Mouse (Mus musculus) kidney, postnatal 4 days (tissue): ENCODE results near the gene Susd1.

Source experiments
- DNase-seq, 2 experiments: peaks; one replicate each; pipeline ENCODE4 v3.0.0; 2021; ENCODE audit warnings: mixed read lengths in 2 of 2

Susd1 gene

DNA sequence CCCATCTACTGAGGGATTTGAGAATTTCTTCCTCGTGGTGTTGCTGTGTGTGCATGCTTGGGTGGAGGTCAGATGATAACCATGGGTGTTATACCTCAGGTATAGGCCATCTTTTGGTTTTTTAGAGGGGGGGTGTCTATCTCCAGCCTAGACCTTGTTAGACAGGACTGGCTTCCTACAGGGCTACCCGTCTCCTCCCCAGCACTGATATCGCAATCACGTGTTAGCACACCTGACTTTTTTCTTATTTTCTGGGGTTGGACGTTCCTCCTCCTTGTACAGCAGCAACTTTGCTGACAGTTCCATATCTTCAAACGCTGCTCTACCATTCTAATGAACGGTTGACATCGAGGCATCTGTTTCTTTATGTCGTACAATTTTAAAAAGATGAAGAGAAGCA, 160.5 kb downstream of the Susd1 start:
- no peak for DNase-seq

DNA sequence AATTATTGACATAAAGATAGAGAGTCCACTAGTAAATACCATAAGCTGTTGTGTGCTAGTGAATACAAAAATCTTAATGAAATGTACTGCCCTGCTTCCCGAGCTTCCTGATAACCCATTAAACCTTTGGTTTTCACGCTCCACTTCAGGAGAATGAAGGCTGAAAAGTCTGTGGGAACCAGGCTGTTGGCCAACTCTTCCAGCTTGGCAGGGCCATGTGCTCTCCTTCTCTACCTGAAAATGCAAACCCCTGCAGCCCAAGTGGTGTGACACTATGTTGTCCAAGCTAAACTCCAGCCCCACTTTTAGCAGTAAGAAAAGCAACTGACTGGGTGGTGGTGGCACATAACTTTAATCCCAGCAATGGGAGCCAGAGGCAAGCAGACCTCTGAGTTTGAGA, 162.5 kb downstream of the Susd1 start:
- DNase-seq = no peak

DNA sequence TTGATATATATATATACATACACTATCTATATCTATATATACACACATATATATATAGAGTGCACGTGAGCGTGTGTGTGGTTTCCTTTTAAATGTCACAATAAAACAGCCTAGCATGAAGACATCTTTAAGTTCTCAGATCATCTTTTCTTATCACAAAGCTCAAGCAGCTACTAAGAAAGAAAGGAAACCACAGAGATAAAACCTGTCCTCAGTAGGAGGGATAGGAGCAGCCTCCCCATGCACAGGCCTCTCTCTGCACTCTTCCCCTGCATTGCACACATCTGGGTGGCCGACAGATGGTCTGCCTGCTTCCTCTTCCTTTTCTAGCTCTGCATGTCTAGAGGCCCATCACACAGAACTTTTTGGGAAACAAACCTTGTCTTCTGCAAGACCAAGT, 162.9 kb downstream of the Susd1 start:
- DNase-seq = no peak

DNA sequence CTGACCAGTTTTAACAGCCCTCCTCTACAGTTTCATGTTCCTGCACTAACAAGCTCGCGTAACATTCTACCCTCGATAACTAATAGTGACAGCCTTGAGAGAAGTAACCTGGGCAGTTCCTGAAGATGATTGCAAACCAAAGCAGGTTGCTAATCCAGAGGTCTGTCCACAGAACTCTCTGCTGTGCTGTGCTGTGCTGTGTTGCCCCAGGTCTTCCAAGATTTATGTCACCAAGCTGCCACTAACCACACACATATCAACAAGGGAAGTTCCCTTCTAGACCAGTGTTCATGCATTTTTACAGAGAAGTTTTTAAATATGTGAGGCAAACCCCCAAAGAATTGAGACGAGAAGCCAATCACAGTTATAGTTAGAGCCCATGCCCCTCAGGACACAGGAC, 164.3 kb downstream of the Susd1 start:
- no peak for DNase-seq

DNA sequence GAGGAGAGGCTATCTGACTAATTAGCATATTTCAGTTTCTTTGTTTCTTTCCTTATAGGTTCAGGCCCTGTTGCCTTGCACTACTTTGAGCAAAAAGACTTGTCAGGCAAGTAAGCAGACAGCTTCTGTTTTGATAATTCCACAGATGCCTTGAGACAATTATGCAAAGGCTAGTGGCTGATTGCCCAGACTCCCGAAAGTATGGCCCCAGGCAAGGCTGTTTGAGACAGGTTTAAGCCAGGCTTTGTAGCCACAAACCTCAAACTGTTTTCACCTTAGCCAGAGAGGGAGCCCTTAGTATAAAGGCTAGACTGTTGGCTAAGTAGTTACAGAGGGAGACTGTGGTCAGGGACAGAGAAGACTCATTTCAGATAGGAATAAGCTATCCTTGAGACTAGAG, 165.1 kb downstream of the Susd1 start:
- peak; percentile 25 to 34 for DNase-seq

DNA sequence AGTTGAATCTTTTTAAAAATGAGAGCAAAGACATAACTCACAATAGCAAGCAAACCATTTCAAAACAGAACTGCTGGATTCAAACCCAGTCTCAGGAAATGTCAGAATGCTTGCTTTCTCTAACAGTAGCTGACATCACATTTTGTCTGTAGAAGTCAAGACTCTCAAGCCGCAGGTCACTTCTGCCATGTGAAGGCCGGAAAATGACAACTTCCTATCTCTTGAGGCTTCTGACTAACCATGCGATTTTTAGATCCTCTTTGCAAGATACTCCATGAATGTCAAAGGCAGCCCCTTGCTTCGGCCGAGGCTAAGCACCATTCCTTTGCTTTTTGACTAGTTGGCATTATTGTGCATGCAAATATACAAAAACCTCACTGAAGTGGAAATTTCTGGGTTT, 172.8 kb downstream of the Susd1 start:
- DNase-seq = no peak

DNA sequence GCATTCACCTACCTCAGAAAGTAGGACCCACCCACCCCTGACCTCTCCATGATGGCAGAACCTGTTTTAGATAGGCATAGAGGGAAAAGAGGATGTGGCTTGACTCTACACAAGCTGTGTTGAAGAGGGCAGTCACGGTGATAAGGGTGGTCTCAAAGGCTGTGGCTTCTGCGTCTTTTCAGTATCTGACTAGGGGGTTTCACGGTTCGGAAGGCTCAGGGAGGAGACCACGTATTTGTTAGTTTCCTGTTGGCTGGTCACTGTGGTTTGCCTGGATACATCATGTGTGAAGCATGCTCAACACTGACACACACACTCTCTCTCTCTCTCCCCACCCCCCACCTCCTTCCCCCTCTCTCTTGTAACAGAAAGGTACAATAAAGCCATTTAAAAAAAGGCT, 173.3 kb downstream of the Susd1 start:
- no peak for DNase-seq
